Mouse (Mus musculus) midbrain, embryonic 15.5 days (tissue): ENCODE results near the gene Twsg1. TPM values are rescaled to one million over a fixed set of nuclear protein-coding genes. Genes with fewer than 3 reads are reported as not detected.
A peak's percentile ranks its signal among the peaks of the same experiment; 100 is the strongest.

ENCODE experiments used
- ATAC-seq: fragments of 200-750 bp; cut with Nextera tagmentation; replicated peaks from 2 replicates; pipeline ENCODE4 v1.8.0; 2017; ENCODE audit warnings: moderate TSS enrichment
- H3K27ac ChIP-seq: fragments of 300-500 bp; sonication (generic); 2 replicates; pipeline ENCODE4 v1.5.1; 2015; ENCODE audit warnings: mild to moderate bottlenecking, inconsistent platforms
- H3K27me3 ChIP-seq: fragments of 300-500 bp; sonication (generic); replicated peaks from 2 replicates; pipeline ENCODE4 v1.6.1; 2015; ENCODE audit warnings: inconsistent platforms
- H3K36me3 ChIP-seq: fragments of 300-500 bp; sonication (generic); replicated peaks from 2 replicates; pipeline ENCODE4 v1.6.1; 2015; ENCODE audit warnings: inconsistent platforms
- H3K4me1 ChIP-seq: fragments of 300-500 bp; sonication (generic); 2 replicates; pipeline ENCODE4 v1.6.1; 2015; ENCODE audit warnings: inconsistent platforms
- H3K4me2 ChIP-seq: fragments of 300-500 bp; sonication (generic); 2 replicates; pipeline ENCODE4 v1.6.1; 2015; ENCODE audit warnings: inconsistent platforms, mild to moderate bottlenecking, moderate library complexity
- H3K4me3 ChIP-seq: fragments of 300-500 bp; sonication (generic); 2 replicates; pipeline ENCODE4 v1.5.1; 2015; ENCODE audit warnings: mild to moderate bottlenecking, inconsistent platforms
- H3K9ac ChIP-seq: fragments of 300-500 bp; sonication (generic); 2 replicates; pipeline ENCODE4 v1.6.1; 2015; ENCODE audit warnings: mild to moderate bottlenecking, inconsistent platforms
- H3K9me3 ChIP-seq: fragments of 300-500 bp; sonication (generic); 2 replicates; pipeline ENCODE4 v1.6.1; 2016; ENCODE audit warnings: inconsistent platforms
- WGBS: fragments of 180-500 bp; shearing (Covaris S2); methylation state at CpG from one replicate; pipeline ENCODE4 v1.1.7; 2015; ENCODE audit warnings: mixed read lengths; 5-methylcytosine and 5-hydroxymethylcytosine counted together
- polyA plus RNA-seq: library from polyadenylated mRNA; unstranded; fragments of >200 nt; fragmentation: Nextera tagmentation; extraction: Ambion mirVana; gene quantifications from 2 replicates; pipeline ENCODE4 v1.2.1, GENCODE M21; 2015

Twsg1 gene
- polyA plus RNA-seq, 1 experiment from 2014 or later = 56.8 TPM

GRCm38 (mm10) chr17:65906313-65906894 lies 44.6 kb downstream of the Twsg1 start:
- no peak overlapping the region for H3K4me2 ChIP-seq
- WGBS = 40% methylated on average over 12 of the region's 12 CpGs
- no peaks in the 10 kb centered on the region for H3K9me3 ChIP-seq
- H3K36me3 ChIP-seq = no peaks in the 10 kb centered on the region
- H3K27me3 ChIP-seq = no peaks in the 10 kb centered on the region
- H3K9ac ChIP-seq = no peak overlapping the region
- ATAC-seq = no peak
- H3K4me1 ChIP-seq = no peaks in the 10 kb centered on the region
- H3K27ac ChIP-seq = no peak overlapping the region
- no peak overlapping the region for H3K4me3 ChIP-seq

GRCm38 (mm10) chr17:65905241-65905640 lies 45.8 kb downstream of the Twsg1 start:
- no peaks in the 10 kb centered on the region for H3K27me3 ChIP-seq
- H3K4me3 ChIP-seq = no peak overlapping the region
- H3K4me2 ChIP-seq = peak overlapping the region; percentile 21; the same call in 1 of the 2 replicates
- H3K9me3 ChIP-seq = no peaks in the 10 kb centered on the region
- 53% methylated on average over 14 of the region's 14 CpGs for WGBS
- no peaks in the 10 kb centered on the region for H3K36me3 ChIP-seq
- H3K27ac ChIP-seq = no peak overlapping the region
- no peaks in the 10 kb centered on the region for H3K4me1 ChIP-seq
- no peak for ATAC-seq
- no peak overlapping the region for H3K9ac ChIP-seq

- H3K36me3 ChIP-seq = no peaks in the 10 kb centered on the region
- H3K9ac ChIP-seq = no peak overlapping the region
- H3K27ac ChIP-seq = no peak overlapping the region
- H3K9me3 ChIP-seq = no peaks in the 10 kb centered on the region
- no peak for ATAC-seq
- no peaks in the 10 kb centered on the region for H3K4me1 ChIP-seq
- no peaks in the 10 kb centered on the region for H3K27me3 ChIP-seq
- no peak overlapping the region for H3K4me2 ChIP-seq
- WGBS = 94% methylated on average over 8 of the region's 8 CpGs
- H3K4me3 ChIP-seq = no peak overlapping the region
Measured at GRCm38 (mm10) chr17:65903826-65904225, 47.2 kb downstream of the Twsg1 start.

GRCm38 (mm10) chr17:65903011-65903410 lies 48.0 kb downstream of the Twsg1 start:
- Histone ChIP-seq H3K9me3 (no peaks in the 10 kb centered on the region), H3K4me3 (no peak overlapping the region), H3K27ac (no peak overlapping the region), H3K9ac (no peak overlapping the region), H3K36me3 (no peaks in the 10 kb centered on the region), H3K4me2 (no peak overlapping the region), H3K4me1 (no peaks in the 10 kb centered on the region), H3K27me3 (no peaks in the 10 kb centered on the region)
- no peak for ATAC-seq
- WGBS = 97% methylated on average over 1 of the region's 1 CpGs

GRCm38 (mm10) chr17:65902281-65902680 lies 48.7 kb downstream of the Twsg1 start:
- ATAC-seq = no peak
- no peak overlapping the region for H3K27ac ChIP-seq
- H3K4me2 ChIP-seq = no peak overlapping the region
- H3K9ac ChIP-seq = no peak overlapping the region
- H3K27me3 ChIP-seq = no peaks in the 10 kb centered on the region
- H3K4me1 ChIP-seq = no peaks in the 10 kb centered on the region
- no peaks in the 10 kb centered on the region for H3K36me3 ChIP-seq
- H3K4me3 ChIP-seq = no peak overlapping the region
- H3K9me3 ChIP-seq = no peaks in the 10 kb centered on the region
- 87% methylated on average over 6 of the region's 6 CpGs for WGBS

- 72% methylated on average over 3 of the region's 3 CpGs for WGBS
- no peaks in the 10 kb centered on the region for H3K9me3 ChIP-seq
- no peak overlapping the region for H3K27ac ChIP-seq
- H3K27me3 ChIP-seq = no peaks in the 10 kb centered on the region
- H3K9ac ChIP-seq = no peak overlapping the region
- H3K4me3 ChIP-seq = no peak overlapping the region
- no peaks in the 10 kb centered on the region for H3K36me3 ChIP-seq
- H3K4me2 ChIP-seq = no peak overlapping the region
- H3K4me1 ChIP-seq = no peaks in the 10 kb centered on the region
- no peak for ATAC-seq
Measured at GRCm38 (mm10) chr17:65896016-65896415, 55.0 kb downstream of the Twsg1 start.

GRCm38 (mm10) chr17:65889476-65889875 lies 61.5 kb downstream of the Twsg1 start:
- no peak for ATAC-seq
- Histone ChIP-seq H3K27me3 (no peaks in the 10 kb centered on the region), H3K27ac (no peak overlapping the region), H3K36me3 (no peaks in the 10 kb centered on the region), H3K9ac (no peak overlapping the region), H3K4me3 (no peak overlapping the region), H3K4me1 (peaks cover 15% of the 10 kb centered on the region), H3K9me3 (no peaks in the 10 kb centered on the region), H3K4me2 (no peak overlapping the region)
- 84% methylated on average over 5 of the region's 5 CpGs for WGBS

GRCm38 (mm10) chr17:65886571-65886970 lies 64.5 kb downstream of the Twsg1 start:
- Histone ChIP-seq H3K4me2 (peak overlapping the region; percentile 74), H3K9ac (peak overlapping the region; percentile 51; the same call in 1 of the 2 replicates), H3K27me3 (no peaks in the 10 kb centered on the region), H3K4me3 (peak overlapping the region; percentile 72), H3K36me3 (no peaks in the 10 kb centered on the region), H3K4me1 (peaks cover 38% of the 10 kb centered on the region), H3K9me3 (no peaks in the 10 kb centered on the region), H3K27ac (peak overlapping the region; percentile 92)
- 81% methylated on average over 9 of the region's 9 CpGs for WGBS
- ATAC-seq = no peak

- Histone ChIP-seq H3K9ac (peak within 1 kb of the TSS; percentile 79), H3K36me3 (no peaks in the 10 kb centered on the region), H3K27ac (peak within 1 kb of the TSS; percentile 92), H3K4me2 (peak within 1 kb of the TSS; percentile 74), H3K9me3 (no peaks in the 10 kb centered on the region), H3K4me1 (peaks cover 38% of the 10 kb centered on the region), H3K27me3 (no peaks in the 10 kb centered on the region), H3K4me3 (peak within 1 kb of the TSS; percentile 72)
- WGBS = 7% methylated on average over 14 of the region's 14 CpGs
- ATAC-seq = no peak; the same call in 1 of the 2 replicates
Measured at GRCm38 (mm10) chr17:65885697-65886529, 65.1 kb downstream of the Twsg1 start, which contains the start of gene Ralbp1. Gene Ralbp1 (minus strand): TSS chr17:65885798.

- no peak for ATAC-seq
- 0% methylated on average over 11 of the region's 11 CpGs for WGBS
- peak overlapping the region; percentile 74 for H3K4me2 ChIP-seq
Measured at GRCm38 (mm10) chr17:65885398-65885696, 65.7 kb downstream of the Twsg1 start.

GRCm38 (mm10) chr17:65884691-65885397 lies 66.2 kb downstream of the Twsg1 start:
- peak overlapping the region; percentile 79 for H3K9ac ChIP-seq
- H3K9me3 ChIP-seq = no peaks in the 10 kb centered on the region
- ATAC-seq = peak; percentile 99
- no peaks in the 10 kb centered on the region for H3K27me3 ChIP-seq
- H3K4me3 ChIP-seq = peak overlapping the region; percentile 72
- H3K4me2 ChIP-seq = peak overlapping the region; percentile 74
- H3K36me3 ChIP-seq = no peaks in the 10 kb centered on the region
- under 1% methylated on average over 56 of the region's 67 CpGs for WGBS
- H3K4me1 ChIP-seq = peaks cover 38% of the 10 kb centered on the region
- peak overlapping the region; percentile 92 for H3K27ac ChIP-seq

More at GRCm38 (mm10) chr17:65885398-65885696, 65.7 kb downstream of the Twsg1 start:
- H3K27me3 ChIP-seq = no peaks in the 10 kb centered on the region
- peak overlapping the region; percentile 72 for H3K4me3 ChIP-seq
- peak overlapping the region; percentile 51 for H3K9ac ChIP-seq
- peaks cover 38% of the 10 kb centered on the region for H3K4me1 ChIP-seq
- no peaks in the 10 kb centered on the region for H3K9me3 ChIP-seq
- no peaks in the 10 kb centered on the region for H3K36me3 ChIP-seq
- peak overlapping the region; percentile 92 for H3K27ac ChIP-seq

- Histone ChIP-seq H3K4me1 (peaks cover 38% of the 10 kb centered on the region), H3K4me3 (peak overlapping the region; percentile 72), H3K36me3 (no peaks in the 10 kb centered on the region), H3K4me2 (peak overlapping the region; percentile 74), H3K9me3 (no peaks in the 10 kb centered on the region), H3K27me3 (no peaks in the 10 kb centered on the region), H3K27ac (peak overlapping the region; percentile 92), H3K9ac (peak overlapping the region; percentile 79)
- ATAC-seq = peak; percentile 61
- WGBS = under 1% methylated on average over 29 of the region's 56 CpGs
Measured at GRCm38 (mm10) chr17:65884061-65884669, 66.9 kb downstream of the Twsg1 start.
